In the genomic region with DNA sequence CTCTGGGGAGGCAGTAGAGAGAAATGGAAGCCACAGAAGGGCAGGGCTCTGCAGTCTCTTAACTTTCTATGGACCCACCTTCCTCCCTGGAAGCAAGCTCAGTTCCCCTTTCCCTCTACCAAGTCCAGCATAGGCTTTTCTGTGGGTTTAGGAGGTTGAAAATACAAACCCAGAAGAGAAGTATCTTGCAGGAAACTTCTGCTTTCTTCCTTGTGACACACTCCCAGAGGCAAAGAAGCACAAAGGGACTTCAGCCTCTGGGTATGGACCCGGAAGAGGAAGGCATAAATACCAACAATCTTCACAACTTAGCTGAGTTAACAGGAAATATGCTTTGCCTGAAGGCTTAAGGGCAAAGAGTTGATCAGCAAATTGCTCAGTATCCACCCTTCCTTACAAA, we compare ENCODE assay signal across 14 mouse cellular contexts. TPM values are rescaled to one million over a fixed set of nuclear protein-coding genes. Genes with fewer than 3 reads are reported as not detected.
DNase-seq lines count a peak whose midpoint lies in the region; ATAC-seq and TF ChIP-seq lines count a peak whose summit lies in the region.
"Had no signal": no experiment of that assay in that cellular context is flagged by ENCODE, and none has a peak within 500 bp of the region (broad histone marks: within the 10 kb centered on the region; RNA-seq: fewer than 3 reads in every experiment).

No protein-coding gene starts in this region.

- no peak overlapping the region for H3K4me3 ChIP-seq in thymus, adult 2 months (ENCODE audit: control insufficient read depth, insufficient read depth, low read length)
- H3K4me3 ChIP-seq: embryonic facial prominence, embryonic 12.5 days; forebrain, embryonic 10.5 days; heart, embryonic 15.5 days; hindbrain, embryonic 15.5 days; midbrain, embryonic 15.5 days had no signal

- H3K27ac ChIP-seq in thymus, adult 2 months (ENCODE audit: control insufficient read depth, insufficient read depth, low read length), result no peak overlapping the region; the same call in 1 of the 2 replicates
- H3K27ac ChIP-seq: embryonic facial prominence, embryonic 12.5 days; forebrain, embryonic 10.5 days; heart, embryonic 15.5 days; hindbrain, embryonic 15.5 days; midbrain, embryonic 15.5 days had no signal

- H3K4me1 ChIP-seq in thymus, adult 2 months (replicated peaks; ENCODE audit: control insufficient read depth, insufficient read depth, low read length), result no peaks in the 10 kb centered on the region; the same call in 1 of the 2 replicates
- H3K4me1 ChIP-seq: embryonic facial prominence, embryonic 12.5 days; forebrain, embryonic 10.5 days; heart, embryonic 15.5 days; hindbrain, embryonic 15.5 days; midbrain, embryonic 15.5 days had no signal

- 13% methylated on average over 1 of the region's 1 CpGs for WGBS in thymus, adult 2 months

- peak; percentile 99 for ATAC-seq in granulocyte monocyte progenitor cell, adult 5-6 weeks (replicated peaks; ENCODE audit: poor library complexity, severe bottlenecking)
- peak; percentile 94 for ATAC-seq in monocyte, adult 5-6 weeks (replicated peaks; ENCODE audit: insufficient number of reproducible peaks, low FRiP score, low TSS enrichment, poor library complexity, severe bottlenecking)
- ATAC-seq: midbrain, embryonic 15.5 days had no signal

- H3K36me3 ChIP-seq in thymus, adult 2 months (ENCODE audit: control insufficient read depth, insufficient read depth, low read length), result no peaks in the 10 kb centered on the region
- H3K36me3 ChIP-seq: embryonic facial prominence, embryonic 12.5 days; forebrain, embryonic 10.5 days; heart, embryonic 15.5 days; hindbrain, embryonic 15.5 days; midbrain, embryonic 15.5 days had no signal

- H3K27me3 ChIP-seq in thymus, adult 2 months (ENCODE audit: control insufficient read depth, insufficient read depth, low read length), result no peaks in the 10 kb centered on the region
- H3K27me3 ChIP-seq: embryonic facial prominence, embryonic 12.5 days; heart, embryonic 15.5 days; hindbrain, embryonic 15.5 days; midbrain, embryonic 15.5 days had no signal

- no peak for TF ChIP-seq POLR2A in thymus, adult 2 months (IDR thresholded peaks at IDR 0.05; ENCODE audit: control insufficient read depth, extremely low read depth, insufficient read depth, low read length, poor library complexity)

- DNase-seq in thymus, adult 2 months, result peak; percentile 4
- DNase-seq in thymus, adult 18-20 months, result no peak
- DNase-seq in frontal cortex, adult 2 months (ENCODE audit: extremely low spot score in 1 of 2, low spot score in 1 of 2), result no peak
- DNase-seq in adrenal gland, adult 18-20 months (ENCODE audit: low spot score in 2 of 2), result no peak
- DNase-seq in left cerebral cortex, adult 11 months (ENCODE audit: low spot score), result no peak
- DNase-seq: cerebellum, postnatal 10 days; right cerebral cortex, adult 18-20 months had no signal

- no peak for TF ChIP-seq CTCF in thymus, adult 2 months (IDR thresholded peaks at IDR 0.05; ENCODE audit: borderline replicate concordance, control insufficient read depth, extremely low read depth, insufficient read depth, low read length, poor library complexity)

RNA-seq across cellular contexts. Expression of gene Raph1, which starts 13.0 kb away (rescaled TPM):
- 5.7 and 7.1 TPM in 2 replicates for polyA plus RNA-seq in thymus, adult 2 months (2012; rRNA removed)
- 7.7 and 23.2 TPM in 2 replicates for total RNA-seq in granulocyte monocyte progenitor cell, adult 5-6 weeks (2014; fragmentation: Nextera tagmentation)
- 8.1 and 8.3 TPM in 2 replicates for total RNA-seq in granulocyte monocyte progenitor cell, adult 5-6 weeks (2017)
- total RNA-seq in monocyte, adult 5-6 weeks (2017), result 7.5 to 20.5 TPM (median 10.5 TPM) in 3 replicates
- 16.0 and 19.7 TPM in 2 replicates for polyA plus RNA-seq in frontal cortex, adult 2 months (2012; rRNA removed)
- total RNA-seq in adrenal gland, adult 18-20 months (2021), result 100 to 1,000 TPM; 141 to 212 TPM
